Mouse (Mus musculus): ENCODE data around the gene Barhl2.

The Barhl2 gene

GRCm38 (mm10) chr5:106455106-106455920 lies 2.7 kb downstream of the Barhl2 start:
- DNase-seq (ENCODE audit: inconsistent age in 2 of 2, low spot score in 1 of 2) = peak in 1 of 2 experiments; percentile 15

GRCm38 (mm10) chr5:106454411-106455105 lies 3.4 kb downstream of the Barhl2 start:
- DNase-seq (ENCODE audit: inconsistent age in 2 of 2, low spot score in 1 of 2) = no peak

GRCm38 (mm10) chr5:106453886-106454321 lies 4.1 kb downstream of the Barhl2 start:
- no peak for DNase-seq (ENCODE audit: inconsistent age in 2 of 2, low spot score in 1 of 2)

GRCm38 (mm10) chr5:106453181-106453885 lies 4.6 kb downstream of the Barhl2 start:
- DNase-seq (ENCODE audit: inconsistent age in 2 of 2, low spot score in 1 of 2) = no peak

GRCm38 (mm10) chr5:106452686-106453085 lies 5.3 kb downstream of the Barhl2 start:
- no peak for DNase-seq (ENCODE audit: inconsistent age in 2 of 2, low spot score in 1 of 2)

- peak in 1 of 2 experiments; percentile 25 for DNase-seq (ENCODE audit: inconsistent age in 2 of 2, low spot score in 1 of 2)
These were observed 6.1 kb downstream of the Barhl2 start for GRCm38 (mm10) chr5:106451681-106452440.

GRCm38 (mm10) chr5:106450426-106451160 lies 7.4 kb downstream of the Barhl2 start:
- DNase-seq (ENCODE audit: inconsistent age in 2 of 2, low spot score in 1 of 2) = no peak

GRCm38 (mm10) chr5:106449720-106450425 lies 8.1 kb downstream of the Barhl2 start:
- DNase-seq (ENCODE audit: inconsistent age in 2 of 2, low spot score in 1 of 2) = no peak

- DNase-seq (ENCODE audit: inconsistent age in 2 of 2, low spot score in 1 of 2) = peak in 1 of 2 experiments; percentile 20
These were observed 9.2 kb downstream of the Barhl2 start for GRCm38 (mm10) chr5:106448798-106449125.

GRCm38 (mm10) chr5:106447951-106448797 lies 9.8 kb downstream of the Barhl2 start:
- DNase-seq (ENCODE audit: inconsistent age in 2 of 2, low spot score in 1 of 2) = no peak

GRCm38 (mm10) chr5:106447091-106447820 lies 10.7 kb downstream of the Barhl2 start:
- no peak for DNase-seq (ENCODE audit: inconsistent age in 2 of 2, low spot score in 1 of 2)

- DNase-seq (ENCODE audit: inconsistent age in 2 of 2, low spot score in 1 of 2) = no peak
These were observed 11.4 kb downstream of the Barhl2 start for GRCm38 (mm10) chr5:106446593-106446992.

- no peak for DNase-seq (ENCODE audit: inconsistent age in 2 of 2, low spot score in 1 of 2)
These were observed 12.3 kb downstream of the Barhl2 start for GRCm38 (mm10) chr5:106445681-106446080.

GRCm38 (mm10) chr5:106438916-106439315 lies 19.1 kb downstream of the Barhl2 start:
- DNase-seq (ENCODE audit: inconsistent age in 2 of 2, low spot score in 1 of 2) = no peak

- no peak for DNase-seq (ENCODE audit: inconsistent age in 2 of 2, low spot score in 1 of 2)
These were observed 31.9 kb downstream of the Barhl2 start for GRCm38 (mm10) chr5:106426069-106426468.

- DNase-seq (ENCODE audit: inconsistent age in 2 of 2, low spot score in 1 of 2) = no peak
These were observed 37.1 kb downstream of the Barhl2 start for GRCm38 (mm10) chr5:106420871-106421270.

- no peak for DNase-seq (ENCODE audit: inconsistent age in 2 of 2, low spot score in 1 of 2)
These were observed 37.6 kb downstream of the Barhl2 start for GRCm38 (mm10) chr5:106420370-106420769.

GRCm38 (mm10) chr5:106417210-106417609 lies 40.8 kb downstream of the Barhl2 start:
- peak in 1 of 2 experiments; percentile 11 for DNase-seq (ENCODE audit: inconsistent age in 2 of 2, low spot score in 1 of 2)

All from adrenal gland, adult (tissue).